Mouse (Mus musculus) cortical plate, adult 2 months (tissue): ENCODE results near the gene Ltb4r2.

Source experiments
- CTCF ChIP-seq: fragments of 200-500 bp; IDR thresholded peaks from 2 replicates; pipeline ENCODE4 v1.5.1; 2011; ENCODE audit warnings: mild to moderate bottlenecking, control low read depth, low read length; ENCODE audit not compliant: insufficient read depth; ENCODE audit errors: extremely low read depth
- POLR2A ChIP-seq: fragments of 200-500 bp; IDR thresholded peaks from 2 replicates; pipeline ENCODE4 v1.6.1; 2011; ENCODE audit warnings: mild to moderate bottlenecking, low read length, control low read depth; ENCODE audit not compliant: insufficient read depth; ENCODE audit errors: extremely low read depth

DNA sequence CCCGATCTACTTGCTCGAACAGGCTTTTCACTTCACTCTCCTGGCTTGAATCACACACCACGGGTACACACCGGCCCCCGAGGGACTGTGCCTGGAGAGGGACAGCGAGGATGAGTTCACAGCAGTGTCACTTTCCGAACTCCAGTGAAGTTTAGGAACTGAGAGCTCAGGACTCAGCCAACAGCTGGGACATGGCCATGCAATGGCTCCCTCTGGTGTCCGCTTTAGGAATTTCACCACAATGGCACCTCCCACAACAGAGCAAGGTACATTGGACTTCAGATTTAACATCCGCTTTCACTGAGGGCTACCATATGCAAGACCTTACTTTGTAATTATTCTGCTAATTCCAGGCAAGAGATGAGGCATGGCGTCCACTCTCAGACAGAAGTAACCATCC, 17.5 kb upstream of the Ltb4r2 start:
- peak; percentile 97 for TF ChIP-seq CTCF
- no peak for TF ChIP-seq POLR2A
